Mouse (Mus musculus) liver, postnatal 0 days (tissue): Measurements from ENCODE around the gene Gse1. TPM values are rescaled to one million over a fixed set of nuclear protein-coding genes. Genes with fewer than 3 reads are reported as not detected.

Experiments
- ATAC-seq: fragments of 200-750 bp; cut with Nextera tagmentation; 2 replicates; pipeline ENCODE4 v1.8.0; 2017; ENCODE audit warnings: mild to moderate bottlenecking, moderate library complexity
- DNase-seq: peaks from one replicate; pipeline ENCODE4 v3.0.0-alpha.2; 2016
- H3K27ac ChIP-seq: fragments of 300-500 bp; sonication (generic); 2 replicates; pipeline ENCODE4 v1.5.1; 2014; ENCODE audit warnings: antibody characterized with exemption, moderate library complexity, mild to moderate bottlenecking, low read depth
- H3K27me3 ChIP-seq: fragments of 300-500 bp; sonication (generic); 2 replicates; pipeline ENCODE4 v1.6.1; 2014; ENCODE audit warnings: low read length, control low read depth, mixed read lengths; ENCODE audit not compliant: insufficient read depth
- H3K36me3 ChIP-seq: fragments of 300-500 bp; sonication (generic); replicated peaks from 2 replicates; pipeline ENCODE4 v1.6.1; 2014; ENCODE audit warnings: mild to moderate bottlenecking, control low read depth, low read length, moderate library complexity, mixed read lengths; ENCODE audit not compliant: insufficient read depth
- H3K4me1 ChIP-seq: fragments of 300-500 bp; sonication (generic); 2 replicates; pipeline ENCODE4 v1.6.1; 2014; ENCODE audit warnings: antibody characterized with exemption, mild to moderate bottlenecking, control low read depth; ENCODE audit not compliant: insufficient read depth
- H3K4me2 ChIP-seq: fragments of 300-500 bp; sonication (generic); 2 replicates; pipeline ENCODE4 v1.6.1; 2014; ENCODE audit warnings: low read depth, mild to moderate bottlenecking, low read length, moderate library complexity, mixed read lengths
- H3K4me3 ChIP-seq: fragments of 300-500 bp; sonication (generic); 2 replicates; pipeline ENCODE4 v1.5.1; 2014; ENCODE audit warnings: low read depth, low read length
- H3K9ac ChIP-seq: fragments of 300-500 bp; sonication (generic); replicated peaks from 2 replicates; pipeline ENCODE4 v1.6.1; 2014; ENCODE audit warnings: mild to moderate bottlenecking, moderate library complexity
- H3K9me3 ChIP-seq: fragments of 300-500 bp; sonication (generic); 2 replicates; pipeline ENCODE4 v1.6.1; 2016; ENCODE audit warnings: mild to moderate bottlenecking, control low read depth, low read length, mixed read lengths
- CTCF ChIP-seq: sonication (generic); IDR thresholded peaks from 2 replicates; pipeline ENCODE4 v1.5.1; 2016; ENCODE audit warnings: antibody characterized with exemption, low read depth
- EP300 ChIP-seq: IDR thresholded peaks from 2 replicates; pipeline ENCODE4 v1.6.1; 2016; ENCODE audit warnings: antibody characterized with exemption, low read depth, mild to moderate bottlenecking
- WGBS: fragments of 180-500 bp; shearing (Covaris S2); extraction: QIAGEN DNeasy Blood & Tissue Kit; methylation state at CpG from one replicate; pipeline ENCODE4 v1.1.7; 2014; ENCODE audit not compliant: insufficient replicate concordance; 5-methylcytosine and 5-hydroxymethylcytosine counted together
- polyA plus RNA-seq: library from polyadenylated mRNA; unstranded; fragments of >200 nt; fragmentation: Nextera tagmentation; extraction: Ambion mirVana; gene quantifications from 2 replicates; pipeline ENCODE4 v1.2.1, GENCODE M21; 2015

The Gse1 gene
- polyA plus RNA-seq, 1 experiment from 2014 or later = 7.7 TPM

- Histone ChIP-seq H3K4me2 (no peak overlapping the region), H3K4me1 (peaks cover 38% of the 10 kb centered on the region), H3K36me3 (no peaks in the 10 kb centered on the region), H3K9ac (no peak overlapping the region), H3K9me3 (no peaks in the 10 kb centered on the region), H3K27me3 (no peaks in the 10 kb centered on the region), H3K4me3 (no peak overlapping the region), H3K27ac (no peak overlapping the region)
- DNase-seq (no peak), ATAC-seq (no peak)
- TF ChIP-seq CTCF (no peak), EP300 (no peak)
- 71% methylated on average over 13 of the region's 13 CpGs for WGBS
Observed at GRCm38 (mm10) chr8:120473729-120474364, 245.6 kb downstream of the Gse1 start.

GRCm38 (mm10) chr8:120474496-120475235, 246.4 kb downstream of the Gse1 start:
- peak overlapping the region; percentile 37; the same call in 1 of the 2 replicates for H3K27ac ChIP-seq
- ATAC-seq (0 out of 2 replicates have a peak, but pooled peaks have one; percentile 0), DNase-seq (no peak)
- peaks cover 44% of the 10 kb centered on the region for H3K4me1 ChIP-seq
- TF ChIP-seq EP300 (no peak), CTCF (no peak)
- H3K9ac ChIP-seq = 0 out of 2 replicates have a peak overlapping the region, but pooled peaks have one; percentile 7
- H3K4me3 ChIP-seq = no peak overlapping the region
- H3K9me3 ChIP-seq = no peaks in the 10 kb centered on the region
- whole genome bisulfite sequencing = 47% methylated on average over 11 of the region's 11 CpGs
- H3K36me3 ChIP-seq = no peaks in the 10 kb centered on the region
- no peaks in the 10 kb centered on the region for H3K27me3 ChIP-seq
- H3K4me2 ChIP-seq = no peak overlapping the region

GRCm38 (mm10) chr8:120475462-120476201, 247.4 kb downstream of the Gse1 start:
- Histone ChIP-seq H3K4me1 (peaks cover 47% of the 10 kb centered on the region), H3K27ac (peak overlapping the region; percentile 55), H3K27me3 (no peaks in the 10 kb centered on the region), H3K36me3 (no peaks in the 10 kb centered on the region), H3K9me3 (no peaks in the 10 kb centered on the region), H3K9ac (0 out of 2 replicates have a peak overlapping the region, but pooled peaks have one; percentile 7), H3K4me2 (peak overlapping the region; percentile 49), H3K4me3 (0 out of 2 replicates have a peak overlapping the region, but pooled peaks have one; percentile 2)
- DNase-seq (peak; percentile 88), ATAC-seq (peak; percentile 89)
- 30% methylated on average over 10 of the region's 10 CpGs for WGBS
- TF ChIP-seq EP300 (peak; percentile 97), CTCF (no peak)

GRCm38 (mm10) chr8:120476711-120477575, 248.7 kb downstream of the Gse1 start:
- H3K4me1 ChIP-seq = peaks cover 46% of the 10 kb centered on the region
- no peak overlapping the region for H3K9ac ChIP-seq
- no peak overlapping the region for H3K4me3 ChIP-seq

GRCm38 (mm10) chr8:120478754-120479153, 250.5 kb downstream of the Gse1 start:
- Histone ChIP-seq H3K36me3 (no peaks in the 10 kb centered on the region), H3K4me1 (peaks cover 43% of the 10 kb centered on the region), H3K4me2 (no peak overlapping the region), H3K27me3 (no peaks in the 10 kb centered on the region), H3K27ac (no peak overlapping the region), H3K9ac (no peak overlapping the region), H3K4me3 (no peak overlapping the region), H3K9me3 (no peaks in the 10 kb centered on the region)
- 74% methylated on average over 11 of the region's 11 CpGs for whole genome bisulfite sequencing
- DNase-seq = no peak
- ATAC-seq = no peak
- TF ChIP-seq EP300 (no peak), CTCF (no peak)

More at GRCm38 (mm10) chr8:120476711-120477575, 248.7 kb downstream of the Gse1 start:
- Histone ChIP-seq H3K9me3 (no peaks in the 10 kb centered on the region), H3K4me2 (no peak overlapping the region), H3K27me3 (no peaks in the 10 kb centered on the region), H3K36me3 (no peaks in the 10 kb centered on the region), H3K27ac (no peak overlapping the region)
- no peak for TF ChIP-seq EP300
- TF ChIP-seq CTCF = no peak
- WGBS = 73% methylated on average over 25 of the region's 25 CpGs
- DNase-seq (no peak), ATAC-seq (no peak)
